In genomic region chr2:173799513-173799912, GRCm38 (mm10) we compare ENCODE assay signal across 32 mouse cellular contexts.
"Had no signal": no experiment of that assay in that cellular context is flagged by ENCODE, and none has a peak within 500 bp of the region (broad histone marks: within the 10 kb centered on the region; RNA-seq: fewer than 3 reads in every experiment).

No protein-coding gene starts in this region.

- H3K4me3 ChIP-seq: left cerebral cortex, adult 2 months; limb, embryonic 10.5 days; limb, embryonic 12.5 days; limb, embryonic 13.5 days; limb, embryonic 15.5 days; liver, embryonic 12.5 days; liver, embryonic 13.5 days; liver, embryonic 15.5 days; lung, embryonic 15.5 days; megakaryocyte, embryonic 14.5 days; midbrain, embryonic 10.5 days; midbrain, embryonic 12.5 days; midbrain, embryonic 13.5 days; midbrain, embryonic 15.5 days; myocyte; neural tube, embryonic 12.5 days had no signal

- DNase-seq: left cerebral cortex, postnatal 4 days; liver; liver, embryonic 13.5 days; liver, postnatal 0 days; lung, adult 18-20 months; lung, adult 2 months; lung, embryonic 14.5 days; lung, postnatal 10 days; lung, postnatal 14 days; lung, postnatal 36 days; lung, postnatal 4 days; midbrain, embryonic 14.5 days had no signal

- H3K9ac ChIP-seq: limb, embryonic 12.5 days; limb, embryonic 13.5 days; limb, embryonic 15.5 days; liver, embryonic 12.5 days; liver, embryonic 13.5 days; liver, embryonic 14.5 days; liver, embryonic 15.5 days; liver, postnatal 0 days; lung, embryonic 14.5 days; lung, embryonic 15.5 days; midbrain, embryonic 12.5 days; midbrain, embryonic 13.5 days; midbrain, embryonic 15.5 days; neural tube, embryonic 12.5 days had no signal

- H3K36me3 ChIP-seq: limb, embryonic 10.5 days; limb, embryonic 12.5 days; limb, embryonic 13.5 days; limb, embryonic 15.5 days; liver, embryonic 12.5 days; liver, embryonic 13.5 days; liver, embryonic 15.5 days; lung, embryonic 15.5 days; midbrain, embryonic 10.5 days; midbrain, embryonic 12.5 days; midbrain, embryonic 13.5 days; midbrain, embryonic 15.5 days; neural tube, embryonic 12.5 days had no signal

- H3K27ac ChIP-seq: left cerebral cortex, adult 2 months; limb, embryonic 10.5 days; limb, embryonic 12.5 days; limb, embryonic 13.5 days; limb, embryonic 15.5 days; liver, embryonic 12.5 days; liver, embryonic 13.5 days; liver, embryonic 14.5 days; liver, embryonic 15.5 days; lung, embryonic 15.5 days; macrophage; midbrain, embryonic 10.5 days; midbrain, embryonic 12.5 days; midbrain, embryonic 13.5 days; midbrain, embryonic 15.5 days; neural tube, embryonic 12.5 days had no signal

- H3K4me1 ChIP-seq: liver, embryonic 15.5 days; midbrain, embryonic 15.5 days had no signal

- H3K4me2 ChIP-seq: limb, embryonic 12.5 days; limb, embryonic 13.5 days; limb, embryonic 15.5 days; liver, embryonic 11.5 days; liver, embryonic 12.5 days; liver, embryonic 13.5 days; liver, embryonic 15.5 days; lung, embryonic 14.5 days; lung, embryonic 15.5 days; midbrain, embryonic 12.5 days; midbrain, embryonic 13.5 days; midbrain, embryonic 15.5 days; neural tube, embryonic 12.5 days had no signal

- H3K9me3 ChIP-seq: limb, embryonic 10.5 days; limb, embryonic 12.5 days; limb, embryonic 13.5 days; limb, embryonic 15.5 days; liver, embryonic 12.5 days; liver, embryonic 13.5 days; liver, embryonic 15.5 days; lung, embryonic 15.5 days; megakaryocyte, embryonic 14.5 days; midbrain, embryonic 10.5 days; midbrain, embryonic 12.5 days; midbrain, embryonic 13.5 days; midbrain, embryonic 15.5 days; neural tube, embryonic 12.5 days had no signal

- ATAC-seq: liver, embryonic 12.5 days; liver, postnatal 0 days; lung, postnatal 0 days; midbrain, embryonic 13.5 days; midbrain, embryonic 15.5 days; midbrain, embryonic 16.5 days had no signal

- H3K27me3 ChIP-seq: limb, embryonic 12.5 days; limb, embryonic 13.5 days; limb, embryonic 15.5 days; liver, embryonic 12.5 days; liver, embryonic 13.5 days; liver, embryonic 15.5 days; lung, embryonic 15.5 days; midbrain, embryonic 12.5 days; midbrain, embryonic 13.5 days; midbrain, embryonic 15.5 days; neural tube, embryonic 12.5 days had no signal
